In genomic region chr4:118137857-118138256, GRCm38 (mm10) we compare ENCODE assay signal across 21 mouse cellular contexts. TPM values are rescaled to one million over a fixed set of nuclear protein-coding genes. Genes with fewer than 3 reads are reported as not detected.
DNase-seq lines count a peak whose midpoint lies in the region; TF ChIP-seq lines count a peak whose summit lies in the region.
"Had no signal": no experiment of that assay in that cellular context is flagged by ENCODE, and none has a peak within 500 bp of the region (broad histone marks: within the 10 kb centered on the region; RNA-seq: fewer than 3 reads in every experiment).

No protein-coding gene starts in this region.

- peak; percentile 53 for DNase-seq in cerebellum, adult 11-12 months
- DNase-seq in cerebellum, postnatal 14 days, result no peak
- peak; percentile 82 for DNase-seq in layer of hippocampus, adult 9-11 months
- DNase-seq in layer of hippocampus, postnatal 10 days (ENCODE audit: low spot score in 2 of 2), result no peak
- DNase-seq in lung, postnatal 25 days (ENCODE audit: low spot score), result peak; percentile 24
- no peak for DNase-seq in gastrocnemius, postnatal 25 days
- DNase-seq in heart, adult 8-10 months (ENCODE audit: low spot score), result no peak
- DNase-seq: adrenal gland, postnatal 14 days; kidney, adult 8-10 months; kidney, postnatal 25 days; liver, embryonic 13.5 days; retina, postnatal 1 day; thymus, postnatal 14 days had no signal

- no peak for TF ChIP-seq POLR2A in ES-Bruce4 (IDR thresholded peaks at IDR 0.05; ENCODE audit: insufficient read depth, low read length)

- peak overlapping the region; percentile 11; the same call in 1 of the 2 replicates for H3K4me3 ChIP-seq in ES-Bruce4 (ENCODE audit: low read depth, low read length)
- H3K4me3 ChIP-seq: embryonic facial prominence, embryonic 13.5 days; forebrain, embryonic 15.5 days; heart, embryonic 12.5 days; hindbrain, embryonic 13.5 days; limb, embryonic 10.5 days; liver, embryonic 13.5 days had no signal

- no peaks in the 10 kb centered on the region for H3K9me3 ChIP-seq in ES-Bruce4 (replicated peaks; ENCODE audit: control insufficient read depth, insufficient read depth, low read length, poor library complexity, severe bottlenecking)
- H3K9me3 ChIP-seq: embryonic facial prominence, embryonic 13.5 days; forebrain, embryonic 15.5 days; heart, embryonic 12.5 days; hindbrain, embryonic 13.5 days; limb, embryonic 10.5 days; liver, embryonic 13.5 days had no signal

- H3K27me3 ChIP-seq in ES-Bruce4 (ENCODE audit: control insufficient read depth, insufficient read depth, low read length, poor library complexity, severe bottlenecking), result no peaks in the 10 kb centered on the region
- H3K27me3 ChIP-seq: embryonic facial prominence, embryonic 13.5 days; forebrain, embryonic 15.5 days; heart, embryonic 12.5 days; hindbrain, embryonic 13.5 days; liver, embryonic 13.5 days had no signal

- no peak for TF ChIP-seq EP300 in ES-Bruce4 (IDR thresholded peaks at IDR 0.05; ENCODE audit: insufficient read depth, low read depth, low read length)

- no peak for TF ChIP-seq CTCF in ES-Bruce4 (IDR thresholded peaks at IDR 0.05; ENCODE audit: low read depth, low read length)

- peaks cover 4% of the 10 kb centered on the region for H3K4me1 ChIP-seq in ES-Bruce4 (ENCODE audit: control insufficient read depth, insufficient read depth, low read length)

- H3K27ac ChIP-seq in ES-Bruce4 (ENCODE audit: insufficient read depth, low read length), result 0 out of 2 replicates have a peak overlapping the region, but pooled peaks have one; percentile 14
- H3K27ac ChIP-seq: embryonic facial prominence, embryonic 13.5 days; forebrain, embryonic 15.5 days; limb, embryonic 10.5 days; liver, embryonic 13.5 days; macrophage; stomach, postnatal 0 days had no signal

- peaks cover 12% of the 10 kb centered on the region for H3K36me3 ChIP-seq in ES-Bruce4 (ENCODE audit: control insufficient read depth, insufficient read depth, low read length, poor library complexity, severe bottlenecking)

- no peak overlapping the region for H3K9ac ChIP-seq in ES-Bruce4 (ENCODE audit: low read depth, poor library complexity, severe bottlenecking)
- H3K9ac ChIP-seq: embryonic facial prominence, embryonic 13.5 days; forebrain, embryonic 15.5 days; heart, embryonic 12.5 days; hindbrain, embryonic 13.5 days; liver, embryonic 13.5 days had no signal

RNA-seq across cellular contexts. Expression of gene St3gal3, which starts 3.1 kb away (rescaled TPM):
- total RNA-seq in layer of hippocampus, postnatal 10 days (2021), result 10 to 100 TPM; 37.6 to 38.3 TPM
- polyA plus RNA-seq in ES-Bruce4 (2011; ENCODE audit: insufficient read depth, insufficient read length, low read depth, missing spikeins), result 13.9 and 16.9 TPM in 2 replicates
- 10 to 100 TPM; 65.8 to 74.1 TPM for total RNA-seq in gastrocnemius, postnatal 25 days (2021)
- total RNA-seq in heart, adult 8-10 months (2022), result 10 to 100 TPM; 61.5 to 67.5 (median 67.2) TPM

RNA-seq across cellular contexts. Expression of gene Kdm4a, which starts 42.0 kb away (rescaled TPM):
- 10 to 100 TPM; 56.5 to 66.7 TPM for total RNA-seq in layer of hippocampus, postnatal 10 days (2021)
- polyA plus RNA-seq in ES-Bruce4 (2011; ENCODE audit: insufficient read depth, insufficient read length, low read depth, missing spikeins), result 37.2 and 41.8 TPM in 2 replicates
- total RNA-seq in gastrocnemius, postnatal 25 days (2021), result 10 to 100 TPM; 14.7 to 20.9 TPM
- total RNA-seq in heart, adult 8-10 months (2022), result 10 to 100 TPM; 23.7 to 24.5 (median 24.1) TPM

Comparison
In these comparisons a context has a peak if more than half of its experiments do, and no peak if none do; other contexts are left out.
1. DNase-seq: peak in cerebellum, adult 11-12 months (single experiment), layer of hippocampus, adult 9-11 months (single experiment) and lung, postnatal 25 days (single experiment); none in cerebellum, postnatal 14 days (0 of 2), layer of hippocampus, postnatal 10 days (0 of 2), gastrocnemius, postnatal 25 days (single experiment) and heart, adult 8-10 months (single experiment).